1 mouse cellular context compared by ENCODE assay signal in genomic region chr11:43727796-43728195, GRCm38 (mm10).
A peak's percentile ranks its signal among the peaks of the same experiment; 100 is the strongest.
TF ChIP-seq lines count a peak whose summit lies in the region.

No protein-coding gene starts in this region.

TF ChIP-seq in MEL, 35 proteins besides CTCF, POLR2A, EP300 and RAD21 (continued from another document):
- TF ChIP-seq MAFK (IDR thresholded peaks at IDR 0.05; ENCODE audit: borderline replicate concordance, low read depth, low read length) (no peak), HCFC1 (IDR thresholded peaks at IDR 0.05; ENCODE audit: low read depth, low read length) (no peak), MAZ (IDR thresholded peaks at IDR 0.05; ENCODE audit: low read depth, low read length) (no peak), BHLHE40 (IDR thresholded peaks at IDR 0.05; ENCODE audit: borderline replicate concordance, low read depth, low read length) (no peak), ELF1 (IDR thresholded peaks at IDR 0.05; ENCODE audit: low read depth, low read length) (no peak), MXI1 (IDR thresholded peaks at IDR 0.05; ENCODE audit: low read depth, low read length) (0 out of 2 replicates have a peak, but pooled peaks have one; percentile 29), ZMIZ1 (IDR thresholded peaks at IDR 0.05; ENCODE audit: low read depth, low read length) (no peak), CHD2 (IDR thresholded peaks at IDR 0.05; ENCODE audit: low read length) (no peak), TAL1 (IDR thresholded peaks at IDR 0.05; ENCODE audit: low read length) (peak; percentile 64), GABPA (IDR thresholded peaks at IDR 0.05; ENCODE audit: low read depth, low read length) (no peak), E2F4 (IDR thresholded peaks at IDR 0.05; ENCODE audit: borderline replicate concordance, low read depth, low read length) (no peak), CHD1 (IDR thresholded peaks at IDR 0.05; ENCODE audit: low read depth, low read length) (no peak), TBP (IDR thresholded peaks at IDR 0.05; ENCODE audit: low read depth, low read length) (peak; percentile 81), POLR2AphosphoS2 (IDR thresholded peaks at IDR 0.05; ENCODE audit: low read length) (no peak)
